Mouse (Mus musculus): Measurements from ENCODE around the gene Fam43a. TPM values are rescaled to one million over a fixed set of nuclear protein-coding genes. Genes with fewer than 3 reads are reported as not detected.

Gene Fam43a
- polyA plus RNA-seq, 1 experiment from 2014 or later: 18.5 TPM

DNA sequence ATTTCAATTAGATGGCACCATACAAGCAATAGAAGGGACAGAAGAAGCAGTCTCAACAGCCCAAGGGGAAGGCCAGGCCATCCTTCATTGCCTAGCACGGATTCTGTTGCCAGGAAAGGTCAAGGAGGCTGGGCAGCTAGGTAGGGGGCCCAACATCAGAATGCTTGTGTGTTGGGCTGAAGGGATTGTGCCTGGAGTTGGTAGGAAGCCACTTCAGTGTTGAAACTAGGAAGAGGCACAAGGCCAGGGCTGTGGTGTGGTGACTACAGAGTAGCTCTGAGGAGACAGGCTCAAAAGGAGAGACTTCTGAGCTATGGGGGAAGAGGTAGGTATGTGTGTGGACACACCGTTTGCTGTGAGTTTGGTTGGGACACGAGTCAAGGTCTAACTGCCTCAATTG lies 4.2 kb upstream of the Fam43a start:
- Histone ChIP-seq H3K4me1 (replicated peaks; ENCODE audit: insufficient read depth, low read length) (no peaks in the 10 kb centered on the region), H3K4me3 (replicated peaks; ENCODE audit: low read depth, low read length) (no peak overlapping the region), H3K27me3 (ENCODE audit: insufficient read depth, low read length) (no peaks in the 10 kb centered on the region), H3K9me3 (replicated peaks; ENCODE audit: low read length) (no peaks in the 10 kb centered on the region), H3K4me2 (ENCODE audit: low read length) (no peak overlapping the region), H3K27ac (no peak overlapping the region), H3K9ac (ENCODE audit: low read depth, low read length) (no peak overlapping the region), H3K36me3 (ENCODE audit: insufficient read depth, low read length) (no peaks in the 10 kb centered on the region)
- no peak for TF ChIP-seq CTCF (IDR thresholded peaks at IDR 0.05; ENCODE audit: low read depth)
- ATAC-seq (replicated peaks; ENCODE audit: low FRiP score, low read depth) (no peak), DNase-seq (ENCODE audit: low spot score) (no peak)
- WGBS: 43% methylated on average over 3 of the region's 3 CpGs

GRCm38 (mm10) chr16:30595835-30596557 lies 3.5 kb upstream of the Fam43a start:
- WGBS: 83% methylated on average over 14 of the region's 14 CpGs
- no peak overlapping the region for H3K4me2 ChIP-seq (ENCODE audit: low read length)
- H3K4me1 ChIP-seq (replicated peaks; ENCODE audit: insufficient read depth, low read length): peaks cover 3% of the 10 kb centered on the region; the same call in 1 of the 2 replicates
- H3K9me3 ChIP-seq (replicated peaks; ENCODE audit: low read length): no peaks in the 10 kb centered on the region
- no peak overlapping the region for H3K9ac ChIP-seq (ENCODE audit: low read depth, low read length)
- no peak overlapping the region for H3K27ac ChIP-seq
- DNase-seq (ENCODE audit: low spot score) (no peak), ATAC-seq (replicated peaks; ENCODE audit: low FRiP score, low read depth) (no peak)
- no peaks in the 10 kb centered on the region for H3K27me3 ChIP-seq (ENCODE audit: insufficient read depth, low read length)
- no peaks in the 10 kb centered on the region for H3K36me3 ChIP-seq (ENCODE audit: insufficient read depth, low read length)
- H3K4me3 ChIP-seq (replicated peaks; ENCODE audit: low read depth, low read length): no peak overlapping the region
- TF ChIP-seq CTCF (IDR thresholded peaks at IDR 0.05; ENCODE audit: low read depth): no peak

- no peak for ATAC-seq (replicated peaks; ENCODE audit: low FRiP score, low read depth)
- Histone ChIP-seq H3K9ac (ENCODE audit: low read depth, low read length) (no peak overlapping the region), H3K4me1 (replicated peaks; ENCODE audit: insufficient read depth, low read length) (peaks cover 5% of the 10 kb centered on the region; the same call in 1 of the 2 replicates), H3K4me2 (ENCODE audit: low read length) (peak overlapping the region; percentile 6), H3K9me3 (replicated peaks; ENCODE audit: low read length) (no peaks in the 10 kb centered on the region), H3K4me3 (replicated peaks; ENCODE audit: low read depth, low read length) (no peak overlapping the region), H3K27me3 (ENCODE audit: insufficient read depth, low read length) (no peaks in the 10 kb centered on the region), H3K27ac (no peak overlapping the region), H3K36me3 (ENCODE audit: insufficient read depth, low read length) (no peaks in the 10 kb centered on the region)
- 11% methylated on average over 16 of the region's 16 CpGs for WGBS
- peak; percentile 97 for TF ChIP-seq CTCF (IDR thresholded peaks at IDR 0.05; ENCODE audit: low read depth)
- DNase-seq (ENCODE audit: low spot score): peak; percentile 88
Observed at GRCm38 (mm10) chr16:30596959-30597681, 2.4 kb upstream of the Fam43a start.

DNA sequence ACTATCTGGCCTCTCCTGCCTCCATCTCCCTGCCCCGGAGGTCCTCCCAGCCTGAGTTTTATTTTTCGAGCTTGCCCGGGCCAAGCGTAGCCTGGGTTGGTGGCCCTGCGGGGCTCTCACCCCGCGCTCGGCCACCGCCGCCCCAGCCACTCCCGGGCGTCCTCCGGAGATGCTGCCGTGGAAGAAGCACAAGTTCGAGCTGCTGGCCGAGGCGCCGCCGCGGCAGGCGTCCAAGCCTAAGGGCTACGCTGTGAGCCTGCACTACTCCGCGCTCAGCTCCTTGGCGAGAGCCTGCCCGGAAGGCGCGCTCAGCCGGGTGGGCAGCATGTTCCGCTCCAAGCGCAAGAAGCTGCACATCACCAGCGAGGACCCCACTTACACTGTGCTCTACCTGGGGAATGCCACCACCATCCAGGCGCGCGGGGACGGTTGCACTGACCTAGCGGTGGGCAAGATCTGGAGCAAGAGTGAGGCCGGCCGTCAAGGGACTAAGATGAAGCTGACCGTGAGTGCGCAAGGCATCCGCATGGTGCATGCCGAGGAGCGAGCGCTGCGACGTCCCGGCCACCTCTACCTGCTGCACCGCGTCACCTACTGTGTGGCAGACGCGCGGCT lies 1.0 kb downstream of the Fam43a start:
- Histone ChIP-seq H3K27me3 (ENCODE audit: insufficient read depth, low read length) (no peaks in the 10 kb centered on the region), H3K4me2 (ENCODE audit: low read length) (peak overlapping the region; percentile 83), H3K36me3 (ENCODE audit: insufficient read depth, low read length) (no peaks in the 10 kb centered on the region), H3K9ac (ENCODE audit: low read depth, low read length) (peak overlapping the region; percentile 76), H3K9me3 (replicated peaks; ENCODE audit: low read length) (no peaks in the 10 kb centered on the region), H3K27ac (peak overlapping the region; percentile 89), H3K4me3 (replicated peaks; ENCODE audit: low read depth, low read length) (peak overlapping the region; percentile 70), H3K4me1 (replicated peaks; ENCODE audit: insufficient read depth, low read length) (peaks cover 5% of the 10 kb centered on the region; the same call in 1 of the 2 replicates)
- ATAC-seq (replicated peaks; ENCODE audit: low FRiP score, low read depth) (0 out of 2 replicates have a peak, but pooled peaks have one; percentile 4), DNase-seq (ENCODE audit: low spot score) (peak; percentile 59)
- TF ChIP-seq CTCF (IDR thresholded peaks at IDR 0.05; ENCODE audit: low read depth): no peak
- WGBS: under 1% methylated on average over 53 of the region's 53 CpGs

GRCm38 (mm10) chr16:30601046-30601832 lies 1.7 kb downstream of the Fam43a start:
- TF ChIP-seq CTCF (IDR thresholded peaks at IDR 0.05; ENCODE audit: low read depth): peak; percentile 69
- H3K4me1 ChIP-seq (replicated peaks; ENCODE audit: insufficient read depth, low read length): peaks cover 5% of the 10 kb centered on the region; the same call in 1 of the 2 replicates
- peak overlapping the region; percentile 76 for H3K9ac ChIP-seq (ENCODE audit: low read depth, low read length)
- 13% methylated on average over 42 of the region's 42 CpGs for WGBS
- ATAC-seq (replicated peaks; ENCODE audit: low FRiP score, low read depth): 0 out of 2 replicates have a peak, but pooled peaks have one; percentile 21
- H3K9me3 ChIP-seq (replicated peaks; ENCODE audit: low read length): no peaks in the 10 kb centered on the region
- H3K4me3 ChIP-seq (replicated peaks; ENCODE audit: low read depth, low read length): peak overlapping the region; percentile 70
- H3K4me2 ChIP-seq (ENCODE audit: low read length): peak overlapping the region; percentile 83
- DNase-seq (ENCODE audit: low spot score): peak; percentile 87
- H3K27ac ChIP-seq: peak overlapping the region; percentile 89; the same call in 1 of the 2 replicates
- H3K27me3 ChIP-seq (ENCODE audit: insufficient read depth, low read length): no peaks in the 10 kb centered on the region
- H3K36me3 ChIP-seq (ENCODE audit: insufficient read depth, low read length): no peaks in the 10 kb centered on the region

Data from kidney, postnatal 0 days (tissue).